Mouse (Mus musculus) brown adipose tissue, adult 24 weeks (tissue): ENCODE results near the gene Top2a. TPM values are rescaled to one million over a fixed set of nuclear protein-coding genes. Genes with fewer than 3 reads are reported as not detected.

Source experiments
- H3K27ac ChIP-seq: fragments of 200-500 bp; replicated peaks from 2 replicates; pipeline ENCODE4 v1.5.1; 2012; ENCODE audit warnings: low read depth, mild to moderate bottlenecking, low read length
- H3K4me1 ChIP-seq: fragments of 200-500 bp; 2 replicates; pipeline ENCODE4 v1.6.1; 2012; ENCODE audit warnings: low read length, mixed read lengths; ENCODE audit not compliant: control insufficient read depth, insufficient read depth, insufficient read length
- H3K4me3 ChIP-seq: fragments of 200-500 bp; 2 replicates; pipeline ENCODE4 v1.5.1; 2012; ENCODE audit warnings: low read depth, mild to moderate bottlenecking, low read length, moderate library complexity; ENCODE audit not compliant: insufficient read depth
- polyA plus RNA-seq: library from polyadenylated mRNA; stranded (reverse); fragments of >200 nt; gene quantifications from 2 replicates; pipeline ENCODE4 v1.2.4, GENCODE M21; 2012; ENCODE audit not compliant: missing spikeins, insufficient read depth, insufficient read length

Top2a gene
- polyA plus RNA-seq, 1 experiment, result 1.2 TPM

DNA sequence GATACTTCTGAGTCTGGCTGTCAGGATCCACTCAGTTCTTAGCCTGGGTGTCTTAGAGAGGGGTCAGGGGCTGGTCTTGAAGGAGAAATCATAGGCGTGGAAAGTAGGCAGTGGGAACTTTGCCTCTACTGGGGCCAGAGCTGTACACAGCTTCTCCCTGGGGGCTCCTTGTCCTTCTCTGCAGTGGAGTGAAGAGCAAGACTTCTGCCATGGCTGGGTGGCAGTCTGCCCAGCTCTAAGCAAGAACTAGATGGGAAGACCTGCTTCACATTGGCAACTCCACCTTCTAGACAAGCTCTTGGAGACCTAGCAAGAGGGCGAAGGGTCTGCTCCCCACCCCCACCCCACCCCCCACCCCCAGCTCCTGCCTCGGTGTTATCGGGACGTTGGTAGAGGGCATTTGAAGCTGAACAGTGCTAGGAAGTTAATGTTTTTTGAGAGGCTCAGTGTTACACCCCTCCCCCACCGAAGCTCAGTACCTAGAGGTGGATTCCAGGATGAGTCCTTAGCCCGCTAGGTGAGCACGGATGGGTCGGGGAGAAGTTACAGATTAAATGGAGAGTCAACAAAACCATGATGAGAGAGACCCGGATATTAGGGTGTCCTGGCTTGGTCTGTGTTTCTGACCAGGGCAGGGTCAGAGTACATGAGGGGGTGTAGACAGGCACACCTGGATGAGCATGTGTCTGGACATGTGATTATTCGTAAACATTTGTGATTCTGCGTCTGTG lies 21.3 kb upstream of the Top2a start:
- peak overlapping the region; percentile 96 for H3K27ac ChIP-seq
- H3K4me1 ChIP-seq, result peaks cover 35% of the 10 kb centered on the region
- H3K4me3 ChIP-seq, result no peak overlapping the region

DNA sequence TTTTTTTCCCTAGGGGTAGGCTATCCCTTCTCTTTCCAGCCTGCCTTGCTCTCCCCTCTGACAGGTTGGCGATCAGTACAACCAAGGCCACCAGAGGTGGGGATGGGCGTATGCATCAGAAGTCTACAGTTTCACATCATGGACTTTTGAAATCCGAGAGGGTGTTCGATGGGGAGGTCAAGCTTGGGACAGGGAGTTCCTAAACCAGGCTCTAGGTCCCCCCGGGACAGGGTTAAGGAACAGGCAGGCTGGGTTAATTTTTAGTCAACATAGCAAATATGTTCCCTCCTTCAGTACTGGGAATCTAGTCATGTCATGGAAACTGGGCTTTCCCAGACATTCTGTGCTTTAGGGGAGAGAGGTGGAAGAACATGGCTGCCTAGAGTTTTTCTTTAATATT lies 20.3 kb upstream of the Top2a start:
- H3K4me3 ChIP-seq, result no peak overlapping the region
- peaks cover 35% of the 10 kb centered on the region for H3K4me1 ChIP-seq
- H3K27ac ChIP-seq, result peak overlapping the region; percentile 81

DNA sequence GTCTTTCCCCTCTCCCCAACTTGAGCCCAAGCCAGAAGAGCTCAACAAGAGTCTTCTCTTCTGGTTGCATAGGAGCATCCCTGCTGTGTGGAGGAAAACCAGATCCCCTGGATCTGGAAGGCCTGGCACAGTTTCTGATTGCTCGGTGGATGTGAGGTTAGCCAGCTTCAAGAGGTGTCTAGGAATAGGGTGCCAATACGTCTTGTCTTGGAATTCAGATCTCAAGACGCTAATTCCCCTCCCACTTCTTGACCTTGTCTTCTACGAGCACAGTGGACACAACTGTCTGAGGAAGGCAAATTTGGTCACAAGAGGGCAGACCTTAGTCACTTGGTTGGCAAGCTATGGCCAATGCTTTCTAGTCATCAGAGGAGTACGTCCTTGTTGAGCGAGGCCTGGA lies 19.6 kb upstream of the Top2a start:
- H3K27ac ChIP-seq, result peak overlapping the region; percentile 45
- no peak overlapping the region for H3K4me3 ChIP-seq
- peaks cover 35% of the 10 kb centered on the region for H3K4me1 ChIP-seq

DNA sequence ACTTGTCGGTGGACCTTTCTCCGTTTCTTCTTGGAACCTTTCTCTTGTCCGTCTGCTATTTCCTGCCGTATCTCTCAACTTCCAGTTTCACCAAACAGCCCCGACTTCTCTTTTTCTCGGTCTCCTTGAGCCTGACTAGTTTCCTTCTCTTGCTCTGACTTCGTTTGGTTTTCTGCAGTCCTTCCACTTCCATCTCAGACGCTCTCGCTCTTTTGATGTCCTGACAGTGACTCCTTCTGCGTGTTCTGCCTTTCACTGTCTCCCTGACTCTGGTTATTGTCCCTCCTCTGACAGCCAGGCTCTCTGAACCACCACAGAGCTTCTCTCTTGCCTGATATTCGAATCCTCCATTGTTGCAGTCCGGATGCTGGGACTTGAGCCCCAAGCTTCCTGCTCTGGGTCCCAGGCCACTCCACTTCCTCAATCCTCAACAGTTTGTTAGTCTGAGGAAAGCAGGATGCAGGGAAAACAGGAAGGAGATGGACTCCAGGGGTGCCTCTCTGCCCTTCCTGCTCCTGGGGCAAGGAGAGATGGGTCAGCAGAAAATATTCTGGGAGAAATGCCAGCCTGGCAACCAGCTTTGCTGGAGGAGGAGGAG lies 18.9 kb upstream of the Top2a start:
- peak overlapping the region; percentile 94 for H3K27ac ChIP-seq
- peaks cover 33% of the 10 kb centered on the region for H3K4me1 ChIP-seq
- peak overlapping the region; percentile 65 for H3K4me3 ChIP-seq

DNA sequence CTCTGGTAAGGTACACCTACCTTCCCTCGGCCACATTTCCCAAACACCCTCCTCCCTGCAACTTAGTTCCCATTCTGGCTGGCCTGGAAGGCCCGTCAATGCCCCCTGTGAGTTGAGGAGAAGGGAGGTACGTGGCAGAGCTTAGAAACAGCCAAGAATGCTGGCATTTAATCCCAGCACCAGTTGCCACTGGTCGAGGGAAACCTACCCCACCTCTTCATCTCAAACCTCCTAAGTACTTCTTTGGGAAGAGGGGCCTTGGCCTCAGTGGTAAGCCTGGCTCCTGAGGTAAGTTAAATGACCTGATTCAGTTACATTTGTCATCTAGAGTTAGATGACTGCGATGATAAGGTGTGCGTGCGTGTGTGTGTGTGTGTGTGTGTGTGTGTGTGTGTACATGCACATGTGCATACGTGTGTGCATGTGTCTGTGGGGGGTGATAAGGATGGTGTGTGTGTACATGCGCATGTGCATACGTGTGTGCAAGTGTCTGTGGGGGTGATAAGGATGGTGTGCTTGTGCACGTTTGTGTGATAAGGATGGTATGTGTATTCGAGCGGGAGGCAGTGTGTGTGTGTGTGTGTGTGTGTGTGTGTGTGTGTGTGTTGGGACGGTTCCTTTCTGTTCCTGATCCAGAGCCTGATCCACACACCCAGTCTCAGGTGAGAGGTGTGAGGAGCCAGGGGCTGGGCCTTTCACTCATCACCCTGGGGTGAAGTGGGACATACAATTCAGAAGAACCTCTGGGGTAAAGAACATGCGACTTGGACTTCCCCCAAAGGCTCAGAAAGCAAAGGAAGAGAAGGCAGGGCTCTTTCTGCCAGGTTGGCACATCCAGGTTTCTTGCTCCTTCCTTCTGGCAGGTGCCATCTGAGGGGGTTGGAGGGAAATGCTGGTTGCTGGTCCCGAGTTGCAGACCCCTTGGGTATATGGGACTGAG lies 18.1 kb upstream of the Top2a start:
- Histone ChIP-seq H3K27ac (peak overlapping the region; percentile 94), H3K4me3 (peak overlapping the region; percentile 65), H3K4me1 (peaks cover 29% of the 10 kb centered on the region)

DNA sequence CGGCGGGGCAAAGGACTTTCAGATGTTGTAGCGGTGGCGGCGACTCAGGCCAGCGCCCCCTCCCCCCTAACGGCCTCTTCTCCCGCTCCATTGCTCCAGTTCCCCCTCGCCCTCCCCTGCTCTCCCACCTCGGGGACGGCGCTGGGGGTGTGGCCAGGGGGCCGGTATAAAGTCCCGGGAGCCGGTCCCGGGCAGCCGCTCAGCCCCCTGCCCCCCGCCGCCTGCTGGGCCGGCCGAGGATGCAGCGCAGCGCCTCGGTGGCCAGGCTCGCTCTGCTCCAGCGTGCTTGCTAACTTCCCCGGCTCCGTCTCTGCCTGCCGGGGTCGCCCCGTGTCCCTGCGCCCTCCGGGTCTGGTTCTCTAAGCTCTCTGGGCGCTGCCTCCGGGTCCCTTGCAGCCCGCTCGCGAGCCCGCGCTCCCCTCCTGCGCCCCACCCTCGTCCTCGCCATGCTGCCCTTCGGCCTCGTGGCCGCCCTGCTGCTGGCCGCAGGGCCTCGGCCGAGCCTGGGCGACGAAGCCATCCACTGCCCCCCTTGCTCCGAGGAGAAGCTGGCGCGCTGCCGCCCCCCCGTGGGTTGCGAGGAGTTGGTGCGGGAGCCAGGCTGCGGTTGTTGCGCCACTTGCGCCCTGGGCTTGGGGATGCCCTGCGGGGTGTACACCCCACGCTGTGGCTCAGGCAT lies 17.2 kb upstream of the Top2a start, which contains the start of gene Igfbp4:
Gene Igfbp4, plus strand, starts transcription at position 194 of the 679 bp plus-strand sequence.
- Histone ChIP-seq H3K27ac (peak within 1 kb of the TSS; percentile 94), H3K4me1 (peaks cover 22% of the 10 kb centered on the region), H3K4me3 (peak within 1 kb of the TSS; percentile 65)

DNA sequence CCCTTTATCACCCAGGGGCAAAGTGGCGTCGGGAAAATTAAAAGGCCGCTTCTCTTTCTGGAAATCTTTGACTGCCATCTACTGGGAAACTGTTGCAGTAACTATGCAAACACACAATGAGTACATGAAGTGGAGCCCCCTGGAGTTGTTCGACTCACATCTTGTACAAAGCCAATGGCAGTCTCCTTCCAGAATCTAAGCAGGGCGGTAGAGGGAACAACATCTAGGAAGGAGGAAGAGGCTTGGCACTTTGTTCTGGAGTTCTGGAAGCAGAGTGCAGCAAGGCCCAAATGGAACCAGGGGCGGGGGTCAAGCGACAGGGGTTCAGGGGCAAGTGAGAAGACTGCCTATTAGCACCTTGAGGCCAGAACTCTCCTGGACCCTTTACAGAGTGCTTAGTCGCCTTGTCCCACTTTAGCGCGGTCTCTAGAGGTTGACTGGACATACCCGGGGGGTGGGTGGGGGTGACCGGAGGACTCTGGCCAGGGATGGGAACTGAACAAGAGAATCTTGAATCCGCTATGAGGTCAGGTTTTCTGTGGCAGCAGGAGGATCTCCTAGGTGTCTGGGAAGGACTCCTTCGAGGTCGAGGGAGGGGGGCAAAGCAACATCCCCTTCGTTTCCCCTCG lies 16.5 kb upstream of the Top2a start:
- Histone ChIP-seq H3K27ac (peak overlapping the region; percentile 1; the same call in 1 of the 2 replicates), H3K4me1 (peaks cover 14% of the 10 kb centered on the region), H3K4me3 (peak overlapping the region; percentile 65)

DNA sequence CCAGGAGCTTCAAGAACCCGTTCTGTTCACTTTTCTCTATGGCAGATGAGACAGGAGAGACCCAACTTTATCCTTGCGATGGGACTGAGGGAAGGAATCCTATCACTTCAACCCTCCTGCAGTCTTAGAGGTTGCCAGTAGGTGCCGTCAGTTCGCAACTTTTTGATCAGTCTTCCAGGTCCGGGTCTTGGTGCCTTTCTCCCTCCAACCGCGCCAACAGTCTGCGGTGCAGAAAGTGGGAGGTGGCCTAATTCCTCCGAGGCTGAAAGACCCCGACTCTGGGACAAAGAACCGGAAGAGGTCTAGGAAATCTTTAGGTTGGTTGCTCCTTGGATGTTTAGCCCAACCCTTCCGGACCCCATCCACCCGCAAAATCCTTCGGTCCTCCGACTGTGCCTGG lies 15.8 kb upstream of the Top2a start:
- Histone ChIP-seq H3K27ac (no peak overlapping the region), H3K4me3 (peak overlapping the region; percentile 65)

DNA sequence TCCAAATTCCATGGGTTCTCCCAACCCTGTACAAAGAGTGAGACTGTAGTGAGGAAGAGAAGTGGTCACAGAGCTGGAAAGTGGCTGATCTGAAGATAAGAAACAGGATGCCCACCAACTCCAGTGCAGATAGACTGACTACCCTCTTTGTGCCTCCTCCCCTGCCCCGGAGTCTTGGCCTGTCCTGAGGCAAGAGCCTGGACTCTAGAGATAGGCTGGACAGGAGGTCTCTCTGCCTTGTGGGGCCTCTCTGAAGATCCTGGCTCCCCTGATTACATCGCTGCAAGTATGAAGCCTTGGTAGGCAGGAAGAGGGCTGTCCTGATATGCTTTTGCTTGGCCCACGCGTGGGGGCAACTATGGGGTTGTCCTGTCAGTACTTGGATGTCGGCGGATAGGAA lies 12.3 kb upstream of the Top2a start:
- H3K4me3 ChIP-seq, result no peak overlapping the region
- no peaks in the 10 kb centered on the region for H3K4me1 ChIP-seq
- H3K27ac ChIP-seq, result no peak overlapping the region

More for the DNA sequence above, 15.8 kb upstream of the Top2a start:
- H3K4me1 ChIP-seq, result peaks cover 11% of the 10 kb centered on the region

DNA sequence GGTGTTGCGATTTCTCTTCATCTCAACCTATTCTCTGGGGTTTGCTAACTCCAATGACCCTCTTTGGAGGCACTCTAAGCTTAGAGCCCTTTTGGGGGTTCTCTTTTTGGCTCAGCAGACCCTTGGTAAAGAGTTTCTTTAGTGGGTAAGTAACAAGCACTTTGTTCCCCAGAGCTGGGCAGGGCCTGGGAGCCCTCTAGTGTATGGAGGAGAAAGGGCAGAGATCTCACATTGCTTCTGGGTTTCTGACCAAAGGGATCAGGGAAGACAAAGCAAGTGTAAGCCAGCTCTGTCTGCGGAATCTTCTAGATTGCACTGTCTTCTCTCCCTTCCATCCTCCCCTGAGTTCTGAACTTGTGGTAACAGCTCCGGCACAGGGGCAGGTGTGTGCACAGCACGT lies 11.4 kb upstream of the Top2a start:
- Histone ChIP-seq H3K4me3 (no peak overlapping the region), H3K27ac (no peak overlapping the region), H3K4me1 (no peaks in the 10 kb centered on the region)

DNA sequence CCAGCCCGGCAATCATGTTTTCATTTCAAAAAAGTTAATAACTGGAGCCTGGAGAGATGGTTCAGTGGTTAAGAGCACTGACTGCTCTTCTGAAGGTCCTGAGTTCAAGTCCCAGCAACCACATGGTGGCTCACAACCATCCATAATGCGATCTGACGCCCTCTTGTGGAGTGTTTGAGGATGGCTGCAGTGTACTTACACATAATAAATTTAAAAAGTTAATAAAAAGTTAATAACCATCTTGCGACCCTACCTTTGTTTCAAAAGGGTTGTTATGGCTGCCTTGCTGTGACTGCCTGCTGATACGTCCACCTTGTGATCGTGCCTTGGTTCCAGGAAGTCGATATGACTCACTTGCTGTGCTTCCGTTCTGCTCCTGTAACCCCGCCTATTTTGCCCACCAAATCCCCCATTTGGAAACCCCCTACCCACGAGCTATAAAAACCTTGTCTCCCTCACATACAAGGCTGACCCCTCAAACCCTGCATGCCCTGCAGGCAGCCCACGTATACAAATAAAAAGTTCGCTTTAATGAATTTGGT lies 3.0 kb upstream of the Top2a start:
- H3K4me3 ChIP-seq, result no peak overlapping the region
- no peak overlapping the region for H3K27ac ChIP-seq

DNA sequence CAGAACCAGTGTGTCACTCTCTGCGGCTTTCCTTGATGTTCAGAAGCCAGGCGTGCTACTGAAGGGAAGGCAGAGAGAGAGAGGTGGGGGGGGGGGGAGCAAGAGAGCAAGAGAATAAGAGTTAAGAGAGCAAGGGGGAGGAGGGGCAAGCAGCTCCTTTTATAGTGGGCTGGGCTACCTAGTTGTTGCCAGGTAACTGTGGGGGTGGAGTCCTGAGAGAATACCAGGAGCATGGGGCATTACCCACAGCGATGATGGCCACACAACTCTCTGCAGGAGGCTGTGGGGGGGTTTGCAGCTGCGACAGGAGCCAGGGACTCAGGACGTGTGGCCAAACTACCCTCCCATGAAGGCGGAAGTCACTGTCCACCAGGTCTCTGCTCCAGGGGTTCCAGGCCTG lies 1.9 kb upstream of the Top2a start:
- H3K27ac ChIP-seq, result no peak overlapping the region
- H3K4me1 ChIP-seq, result no peaks in the 10 kb centered on the region
- no peak overlapping the region for H3K4me3 ChIP-seq

More for the DNA sequence above, 3.0 kb upstream of the Top2a start:
- H3K4me1 ChIP-seq, result no peaks in the 10 kb centered on the region

DNA sequence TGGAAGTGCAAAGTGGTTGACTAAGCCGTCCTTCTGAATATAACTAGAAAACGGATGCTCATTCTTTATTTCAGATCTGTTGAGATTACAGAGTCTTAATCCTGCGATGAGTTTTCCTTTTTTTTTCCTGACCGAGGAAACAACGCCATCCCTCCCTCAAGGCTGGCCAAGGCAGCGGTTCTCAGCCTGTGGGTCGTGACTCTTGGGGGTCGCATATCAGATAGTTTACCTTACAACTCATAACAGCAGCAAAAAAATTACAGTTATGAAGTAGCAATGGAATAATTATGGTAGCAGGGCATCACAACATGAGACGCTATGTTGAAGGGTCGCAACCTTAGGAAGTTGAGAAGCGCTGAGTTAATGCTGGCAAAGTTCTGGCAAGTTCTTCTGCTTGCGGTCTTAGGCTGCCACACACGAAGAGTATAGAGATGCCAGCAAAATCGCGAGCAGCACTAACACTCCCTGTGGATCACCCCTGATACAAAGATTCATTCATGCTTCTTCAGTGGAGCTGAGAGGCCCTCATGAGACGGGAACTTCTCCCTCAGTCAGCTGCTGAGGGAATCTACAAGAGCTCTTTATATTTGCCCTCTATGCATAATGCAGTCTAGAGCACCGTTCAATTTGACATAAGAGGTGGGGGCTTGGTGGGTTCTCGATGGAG lies 612 bp upstream of the Top2a start:
- H3K27ac ChIP-seq, result no peak overlapping the region

DNA sequence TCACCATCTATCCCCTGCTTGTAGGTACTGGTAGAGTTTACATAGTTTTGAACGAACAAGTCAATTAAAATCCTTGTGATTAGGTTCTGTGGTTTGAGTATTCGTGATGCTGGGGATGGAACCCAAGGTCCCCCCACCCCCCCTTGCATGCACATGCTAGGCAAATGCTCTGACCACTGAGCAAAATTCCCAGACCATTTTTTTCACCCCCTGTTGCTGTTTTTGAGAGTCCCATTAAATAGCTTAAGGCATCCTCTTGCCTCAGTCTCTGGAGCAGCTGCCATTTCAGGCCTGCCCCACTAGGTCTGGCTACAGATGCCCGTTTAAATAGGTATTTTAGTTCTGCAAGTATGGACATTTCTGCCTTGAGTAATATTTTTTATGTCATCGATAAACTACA lies 895 bp downstream of the Top2a start:
- H3K27ac ChIP-seq, result no peak overlapping the region
- no peaks in the 10 kb centered on the region for H3K4me1 ChIP-seq
- peak overlapping the region; percentile 74 for H3K4me3 ChIP-seq

More for the DNA sequence above, 612 bp upstream of the Top2a start:
- Histone ChIP-seq H3K4me3 (peak overlapping the region; percentile 52), H3K4me1 (no peaks in the 10 kb centered on the region)
